Comparison of ENCODE assay signal across 17 mouse cellular contexts in genomic region chr5:66789041-66789440, GRCm38 (mm10).
"Had no signal": no experiment of that assay in that cellular context is flagged by ENCODE, and none has a peak within 500 bp of the region (broad histone marks: within the 10 kb centered on the region; RNA-seq: fewer than 3 reads in every experiment).

No protein-coding gene starts in this region.

- H3K27me3 ChIP-seq: limb, embryonic 13.5 days; neural tube, embryonic 15.5 days had no signal

- H3K4me3 ChIP-seq: limb, embryonic 13.5 days; midbrain, embryonic 10.5 days; myocyte; neural tube, embryonic 15.5 days had no signal

- DNase-seq: kidney, adult 8-10 months; kidney, postnatal 36 days; left cerebral cortex, postnatal 4 days; lung, adult 2 months; midbrain, embryonic 14.5 days; right cerebral cortex, postnatal 4 days; spleen, adult 18-20 months; thymus, adult 2 months; thymus, postnatal 25 days had no signal

- H3K4me2 ChIP-seq: limb, embryonic 13.5 days; neural tube, embryonic 15.5 days had no signal

- H3K9me3 ChIP-seq: limb, embryonic 13.5 days; midbrain, embryonic 10.5 days; neural tube, embryonic 15.5 days had no signal

- H3K4me1 ChIP-seq: midbrain, embryonic 10.5 days; neural tube, embryonic 15.5 days had no signal

- ATAC-seq: inflammation-experienced regulatory T-cells, adult 6 months; intestine, postnatal 0 days had no signal

- H3K36me3 ChIP-seq: limb, embryonic 13.5 days; midbrain, embryonic 10.5 days; neural tube, embryonic 15.5 days had no signal

- H3K27ac ChIP-seq: kidney, postnatal 0 days; limb, embryonic 13.5 days; liver, embryonic 14.5 days; midbrain, embryonic 10.5 days; neural tube, embryonic 15.5 days had no signal

- H3K9ac ChIP-seq: limb, embryonic 13.5 days; liver, embryonic 14.5 days; neural tube, embryonic 15.5 days had no signal
